Mouse (Mus musculus) cerebral cortex, adult 2 months (tissue): ENCODE results near the gene Mrps36.

ENCODE experiments used
- WGBS: fragments of 180-500 bp; shearing (Covaris S2); methylation state at CpG from one replicate; pipeline ENCODE4 v1.1.7; 2018; 5-methylcytosine and 5-hydroxymethylcytosine counted together

Mrps36 gene

DNA sequence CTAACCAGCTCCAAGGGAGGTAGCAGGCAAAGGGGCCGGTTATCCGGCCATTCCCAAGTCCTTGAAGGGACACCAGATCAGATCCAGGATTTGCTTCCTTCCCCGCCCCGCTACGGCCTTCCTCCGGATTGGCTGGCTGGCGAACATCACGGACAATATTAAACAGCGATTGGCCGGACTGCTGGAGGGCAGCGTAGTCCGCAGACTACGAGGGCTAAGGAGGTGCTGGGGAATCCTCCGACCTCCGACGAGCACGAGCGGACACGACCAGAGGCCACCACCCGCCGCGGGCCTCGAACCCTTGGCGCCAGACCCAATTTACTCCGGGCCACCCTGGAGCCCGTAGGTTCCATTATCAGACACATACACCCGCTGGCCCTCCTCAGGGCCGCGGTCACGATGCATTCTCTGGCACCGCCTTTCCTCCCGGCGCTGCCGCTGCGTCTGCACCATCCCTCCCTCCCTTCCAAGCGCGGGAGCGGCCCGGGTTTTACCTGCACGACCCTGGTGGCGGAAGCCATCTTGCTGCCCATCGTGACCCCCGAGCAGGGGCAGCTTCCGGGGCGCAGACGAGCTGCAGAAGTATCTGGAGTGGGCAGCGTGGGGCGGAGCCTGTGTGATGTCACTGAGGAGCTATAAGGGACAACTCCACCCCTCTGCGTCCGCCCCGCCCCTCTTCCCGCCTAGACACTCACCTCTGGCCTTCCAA is at the start of gene Mrps36:
Gene Mrps36, minus strand, starts transcription at position 624 of the 709 bp plus-strand sequence.
- 0% methylated on average over 52 of the region's 52 CpGs for WGBS

DNA sequence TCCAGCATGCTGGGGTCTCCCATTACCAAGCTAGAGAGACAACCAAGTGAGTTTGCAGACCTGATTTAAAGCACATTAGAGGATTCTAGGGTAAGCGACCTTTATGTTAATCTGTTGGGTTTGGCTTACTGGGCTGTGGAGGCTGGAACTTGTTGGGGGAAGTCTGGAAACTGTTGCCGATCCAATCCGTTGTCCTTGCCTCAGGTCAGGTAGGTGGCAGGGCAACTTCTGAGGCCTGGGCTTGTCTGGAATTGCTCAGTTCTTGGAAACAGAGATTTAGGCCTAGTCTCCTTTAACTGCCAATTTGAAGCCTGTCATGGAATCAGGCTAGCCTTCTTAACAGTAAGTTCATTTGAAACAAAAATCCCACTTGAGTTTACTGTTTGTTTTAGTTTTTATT is 44.6 kb upstream of the Mrps36 start:
- 95% methylated on average over 3 of the region's 3 CpGs for WGBS

DNA sequence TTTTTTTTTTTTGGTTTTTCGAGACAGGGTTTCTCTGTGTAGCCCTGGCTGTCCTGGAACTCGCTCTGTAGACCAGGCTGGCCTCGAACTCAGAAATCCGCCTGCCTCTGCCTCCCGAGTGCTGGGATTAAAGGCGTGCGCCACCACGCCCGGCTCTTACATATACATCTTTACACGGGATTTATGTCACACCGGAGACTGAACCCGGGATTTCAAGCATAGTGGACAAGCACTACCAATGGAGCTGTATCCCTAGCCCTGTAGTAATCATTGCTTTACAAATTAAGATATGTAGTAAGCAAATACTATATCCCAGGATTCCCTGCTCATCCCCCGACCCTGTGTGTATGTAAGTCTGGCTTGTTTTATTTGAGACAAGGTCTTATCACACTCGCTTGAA is 43.6 kb upstream of the Mrps36 start:
- 98% methylated on average over 12 of the region's 14 CpGs for WGBS

DNA sequence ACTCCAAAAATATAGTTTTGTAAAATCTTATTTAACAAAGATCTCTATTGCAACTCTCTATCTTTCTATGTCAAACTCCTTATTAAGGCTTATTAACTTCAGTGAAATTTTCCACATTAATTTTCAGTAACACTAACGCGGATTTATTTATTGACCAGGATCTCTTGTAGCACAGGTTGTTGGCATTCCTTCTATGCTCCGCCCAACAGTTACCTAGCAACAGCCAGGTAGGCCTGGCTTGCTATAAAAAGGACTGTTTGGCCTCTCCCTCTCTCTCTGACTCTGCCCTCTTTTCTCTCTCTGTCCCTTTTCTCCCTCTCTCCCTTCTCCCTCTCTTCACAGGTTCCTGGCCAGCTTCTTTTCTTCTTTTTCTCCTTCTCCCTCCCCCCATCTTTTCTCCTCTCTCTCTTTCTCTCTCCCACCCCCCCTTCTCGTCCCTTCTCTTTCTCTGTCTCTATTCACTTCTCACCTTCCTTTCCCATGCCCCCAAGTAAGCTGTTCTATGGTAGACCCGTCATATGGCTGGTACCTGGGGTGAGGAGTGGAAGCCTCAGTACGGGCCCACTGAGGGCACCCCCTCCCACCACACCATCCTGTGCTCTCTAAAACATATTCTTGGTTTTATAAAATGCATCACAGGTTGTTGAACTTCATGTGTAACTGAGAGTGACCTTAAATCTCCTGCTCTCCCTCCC is 43.0 kb upstream of the Mrps36 start:
- WGBS: 92% methylated on average over 6 of the region's 6 CpGs

DNA sequence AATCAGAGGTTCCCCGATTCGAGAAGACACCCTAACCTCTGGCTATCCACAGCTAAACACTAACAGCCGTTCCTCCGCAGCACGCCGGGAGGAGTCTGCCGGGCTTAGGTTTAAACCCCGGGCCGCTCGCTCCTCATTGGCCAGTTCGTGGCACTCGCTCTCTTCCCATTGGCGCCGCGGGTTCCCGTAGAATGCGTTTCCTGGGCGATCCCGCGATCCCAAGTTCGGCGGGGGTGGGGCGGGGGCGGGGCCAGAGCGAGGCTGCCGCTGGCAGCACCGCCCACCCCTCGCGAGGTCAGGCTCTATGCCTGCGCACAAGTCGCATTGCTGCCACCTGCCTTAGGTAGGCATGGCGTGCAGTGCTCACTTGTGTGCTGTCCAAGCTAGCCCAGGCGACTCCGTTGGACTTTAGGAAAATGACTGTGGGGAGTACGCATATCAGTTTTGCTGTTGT is 42.0 kb upstream of the Mrps36 start, which contains the start of gene Ccnb1:
Gene Ccnb1, minus strand, starts transcription at position 157 of the 454 bp plus-strand sequence.
- under 1% methylated on average over 35 of the region's 35 CpGs for WGBS

DNA sequence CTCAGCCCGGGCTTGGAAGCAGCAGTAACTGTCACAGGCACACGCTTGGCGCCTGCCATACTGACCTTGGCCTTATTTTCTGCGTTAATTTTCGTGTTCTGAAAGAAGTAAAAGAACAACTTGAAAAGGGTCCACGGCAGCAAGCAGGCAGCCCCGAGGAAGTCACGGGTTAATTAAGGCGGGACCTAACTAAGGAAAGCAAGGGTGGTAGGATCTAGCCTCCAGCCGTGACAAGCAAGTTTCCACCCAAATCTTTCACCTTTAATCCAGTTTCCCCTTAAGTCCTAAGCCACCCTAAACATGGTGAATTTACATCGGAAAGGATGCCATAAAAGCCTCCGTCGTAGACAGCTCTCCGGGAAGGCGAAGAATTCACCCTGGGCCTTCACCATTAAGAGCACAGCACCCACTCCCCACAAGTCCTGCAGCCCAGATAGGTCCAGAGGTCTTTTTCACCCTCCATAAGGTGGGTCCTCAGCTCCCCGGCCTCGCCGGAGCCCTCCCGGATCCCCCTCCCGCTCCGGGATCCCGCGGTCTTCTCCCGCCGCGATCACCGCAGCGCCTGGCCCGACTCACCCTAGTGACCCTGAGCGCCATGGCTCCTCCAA is 41.5 kb upstream of the Mrps36 start:
- 2% methylated on average over 30 of the region's 30 CpGs for WGBS

DNA sequence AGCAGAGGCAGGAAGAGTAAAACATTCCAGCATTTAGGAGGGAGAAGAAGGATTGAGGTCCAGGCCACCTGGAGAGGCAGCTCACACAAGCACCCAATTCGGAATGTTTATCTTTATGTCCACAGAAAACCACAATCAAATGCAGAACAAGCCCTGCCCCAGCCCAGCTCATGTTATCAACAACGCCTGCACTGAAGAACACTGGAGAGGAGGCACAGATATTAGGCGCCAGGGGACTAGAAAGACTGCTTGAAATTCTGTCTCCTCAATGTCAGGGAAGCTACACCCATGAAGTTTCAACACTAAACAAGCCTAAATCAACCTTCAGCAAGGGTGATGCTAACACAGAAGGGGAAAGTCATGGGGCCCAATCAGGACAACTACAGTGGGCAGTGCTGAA is 33.0 kb upstream of the Mrps36 start:
- 85% methylated on average over 3 of the region's 3 CpGs for WGBS

DNA sequence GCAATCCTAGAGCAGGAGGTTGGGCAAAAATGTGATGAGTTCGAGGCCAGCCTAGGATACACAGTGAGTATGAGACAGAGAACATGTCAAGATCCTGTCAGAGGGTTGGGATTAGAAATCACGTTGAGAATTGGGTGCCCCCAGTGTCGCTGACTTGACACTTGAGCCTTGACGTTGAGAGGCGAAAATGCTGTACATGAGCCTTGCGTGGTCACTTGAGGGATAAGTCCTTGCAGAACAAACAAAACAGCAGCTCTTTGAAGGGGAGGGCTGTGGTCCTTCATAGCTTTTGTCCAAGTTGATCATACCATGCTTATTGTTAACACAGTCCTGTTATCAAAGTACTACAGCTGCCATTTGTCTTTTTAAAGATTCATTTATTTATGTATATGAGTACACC is 32.3 kb upstream of the Mrps36 start:
- 65% methylated on average over 6 of the region's 6 CpGs for WGBS

DNA sequence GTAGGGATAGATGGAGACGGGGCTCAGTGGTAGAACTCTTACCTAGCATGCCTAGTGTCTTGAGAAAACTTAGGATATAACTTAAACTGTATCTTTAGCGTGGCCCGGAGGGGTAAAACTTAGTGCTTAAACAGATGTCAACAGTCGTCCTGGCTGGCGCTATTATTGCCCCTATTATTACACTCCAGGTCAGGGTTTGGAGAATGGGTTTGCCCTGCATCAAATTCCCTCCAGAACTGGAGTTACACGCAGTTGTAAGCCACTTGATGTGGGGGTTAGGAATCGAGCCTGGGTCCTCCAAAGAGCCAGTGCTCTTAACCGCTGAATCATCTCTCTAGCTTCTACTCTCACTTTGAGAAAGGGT is 31.6 kb upstream of the Mrps36 start:
- 4% methylated on average over 8 of the region's 8 CpGs for WGBS

DNA sequence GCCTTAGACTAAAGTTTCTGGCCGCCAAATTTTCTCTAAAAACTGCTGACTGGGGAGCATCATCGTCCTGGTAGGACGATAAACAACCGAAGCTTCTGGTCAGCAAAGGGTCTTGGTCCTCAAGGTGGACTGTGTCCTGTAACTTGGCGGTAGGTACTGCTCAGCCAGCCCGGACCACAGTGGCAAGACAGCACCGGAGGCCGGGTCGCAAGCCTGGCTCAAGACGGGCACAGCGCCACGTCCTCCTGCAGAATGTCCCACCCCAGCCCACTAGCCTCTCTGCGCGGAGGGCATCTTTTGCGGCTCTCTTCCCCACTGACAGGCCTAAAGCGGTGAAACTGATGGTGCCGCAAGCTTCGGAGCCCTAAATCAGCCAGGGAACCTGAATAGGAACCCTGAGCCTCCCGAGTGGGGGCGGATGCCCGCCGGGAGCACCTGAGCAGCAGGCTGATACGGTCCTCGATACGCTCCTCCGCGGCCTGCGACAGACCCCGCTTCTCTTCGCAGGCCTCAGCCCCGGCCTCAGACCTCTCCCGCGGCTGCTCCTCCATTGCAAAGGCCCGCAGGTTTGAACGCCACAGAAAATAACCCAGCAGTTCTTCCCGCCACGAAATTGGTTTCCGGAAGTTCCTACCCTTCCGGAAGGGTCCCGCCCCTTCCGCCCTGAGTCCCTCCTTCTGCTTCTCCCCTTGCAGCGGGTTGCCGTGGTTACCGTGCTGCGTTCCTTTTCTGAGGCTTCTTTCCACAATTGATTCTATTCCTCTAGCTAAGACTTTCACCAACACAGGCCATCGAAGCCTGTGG is 31.0 kb upstream of the Mrps36 start, which contains the start of gene Cenph:
Gene Cenph, minus strand, starts transcription at position 648 of the 804 bp plus-strand sequence.
- WGBS: under 1% methylated on average over 46 of the region's 46 CpGs

DNA sequence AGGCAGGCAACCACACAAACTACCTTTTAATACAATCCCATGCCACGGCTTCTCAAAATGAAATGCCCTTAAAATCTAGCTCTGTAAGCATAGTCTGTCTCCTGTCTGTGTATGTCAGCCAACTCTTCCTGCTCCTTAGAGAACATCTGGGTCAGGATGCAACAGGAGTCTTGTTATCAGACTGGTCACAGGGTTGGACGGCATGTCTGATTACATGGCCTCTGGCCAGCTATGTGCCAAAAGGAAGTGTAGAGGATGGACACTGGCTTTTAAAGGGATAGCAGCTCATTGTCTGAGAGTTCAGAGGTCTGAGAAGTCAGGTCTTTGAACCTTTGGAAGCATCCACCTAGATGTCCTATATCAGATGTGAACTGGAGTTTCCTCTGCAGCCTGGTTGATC is 10.9 kb upstream of the Mrps36 start:
- WGBS: 78% methylated on average over 2 of the region's 2 CpGs

DNA sequence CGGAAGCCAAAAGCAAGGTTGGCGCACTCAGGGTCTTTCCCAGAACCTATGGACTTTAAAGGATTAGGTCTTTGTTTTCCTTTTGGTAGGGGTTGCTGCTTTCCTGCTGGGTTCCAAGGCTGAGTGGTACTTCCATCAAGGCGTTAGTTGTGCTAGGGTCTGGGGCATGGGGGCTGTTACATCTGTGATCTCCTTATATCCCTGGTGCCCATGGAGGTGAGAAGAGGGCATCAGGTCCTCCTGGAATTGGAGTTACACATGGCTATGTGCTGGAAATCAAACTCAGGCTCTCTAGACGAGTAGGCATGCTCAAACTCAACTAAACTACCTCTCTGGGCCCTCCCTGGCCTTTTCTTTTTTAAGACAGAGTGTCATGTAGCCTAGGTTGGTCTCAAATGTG is 9.7 kb upstream of the Mrps36 start:
- 80% methylated on average over 4 of the region's 4 CpGs for WGBS

DNA sequence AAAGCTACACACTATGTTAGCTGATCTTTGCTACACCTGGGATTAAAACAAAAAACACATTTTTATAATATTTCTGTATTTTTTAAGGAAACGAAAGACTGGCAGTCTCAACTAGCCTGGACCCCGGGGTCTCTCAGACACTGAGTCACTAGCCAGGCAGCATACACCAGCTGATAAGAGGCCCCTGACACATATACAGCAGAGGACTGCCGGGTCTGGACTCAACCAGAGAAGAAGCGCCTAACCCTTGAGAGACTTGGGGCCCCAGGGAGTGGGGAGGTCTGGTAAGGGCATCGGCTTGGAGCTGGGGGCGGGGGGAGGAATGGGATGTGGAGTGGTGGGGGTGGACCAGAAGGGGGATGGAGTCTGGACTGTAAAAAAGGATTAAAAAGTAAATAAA is 8.6 kb upstream of the Mrps36 start:
- WGBS: 93% methylated on average over 6 of the region's 6 CpGs

DNA sequence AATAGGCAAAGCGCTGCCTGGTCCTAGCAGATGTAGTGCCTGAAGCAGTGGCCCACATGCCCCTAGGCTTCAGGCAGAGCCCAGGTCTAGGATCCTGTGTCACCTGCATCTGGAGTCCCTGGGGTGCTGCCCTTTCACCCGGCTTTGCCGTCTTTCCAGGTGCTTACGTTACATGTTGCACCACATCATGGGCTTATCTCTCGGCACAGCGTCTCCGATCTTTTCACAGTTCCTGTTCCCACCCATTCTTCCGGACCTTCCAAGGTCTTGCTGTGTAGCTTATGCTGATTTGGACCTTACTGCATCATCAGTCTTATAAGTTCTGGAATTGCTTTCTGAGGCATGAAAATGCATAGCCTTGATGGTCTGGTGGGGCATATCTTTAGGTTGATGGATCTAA is 8.1 kb upstream of the Mrps36 start:
- WGBS: 83% methylated on average over 8 of the region's 8 CpGs

DNA sequence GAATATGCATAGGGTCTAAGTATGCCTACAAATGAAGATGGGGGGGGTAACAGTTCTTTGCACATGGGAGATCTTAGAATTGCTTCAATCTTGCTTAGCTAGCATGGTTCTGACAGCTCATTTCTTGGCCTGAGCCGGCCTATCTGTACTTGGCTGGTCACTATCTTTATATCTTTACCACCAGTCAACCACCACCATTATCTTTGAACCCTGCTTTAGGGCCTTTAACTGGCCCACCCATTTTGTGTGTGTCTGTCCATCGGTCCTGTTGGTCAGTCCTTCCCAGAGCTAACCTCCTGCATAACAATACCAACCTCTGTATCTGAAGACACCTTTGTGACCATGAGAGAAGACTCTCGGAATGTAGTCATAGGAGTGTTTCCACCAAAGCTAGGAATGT is 6.9 kb upstream of the Mrps36 start:
- WGBS: 89% methylated on average over 3 of the region's 3 CpGs

DNA sequence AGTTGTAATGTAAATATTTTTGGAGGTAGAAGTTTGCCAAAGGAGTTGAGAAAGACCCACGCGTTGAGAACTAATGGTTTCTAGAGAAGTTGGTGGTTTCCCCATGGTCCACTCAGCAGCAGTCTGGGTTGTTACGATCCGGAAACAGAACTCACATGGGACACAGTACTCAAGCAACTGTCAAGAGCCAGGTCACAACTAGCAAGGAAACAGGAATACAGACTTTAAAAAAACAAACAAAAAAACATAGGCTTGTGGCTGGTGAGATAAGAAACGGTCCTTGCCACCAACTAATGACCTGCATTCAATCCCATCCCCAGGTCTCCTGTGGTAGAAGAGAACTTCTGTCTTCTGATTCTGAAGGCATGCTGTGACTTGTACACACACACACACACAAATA is 6.3 kb upstream of the Mrps36 start:
- 78% methylated on average over 5 of the region's 5 CpGs for WGBS

DNA sequence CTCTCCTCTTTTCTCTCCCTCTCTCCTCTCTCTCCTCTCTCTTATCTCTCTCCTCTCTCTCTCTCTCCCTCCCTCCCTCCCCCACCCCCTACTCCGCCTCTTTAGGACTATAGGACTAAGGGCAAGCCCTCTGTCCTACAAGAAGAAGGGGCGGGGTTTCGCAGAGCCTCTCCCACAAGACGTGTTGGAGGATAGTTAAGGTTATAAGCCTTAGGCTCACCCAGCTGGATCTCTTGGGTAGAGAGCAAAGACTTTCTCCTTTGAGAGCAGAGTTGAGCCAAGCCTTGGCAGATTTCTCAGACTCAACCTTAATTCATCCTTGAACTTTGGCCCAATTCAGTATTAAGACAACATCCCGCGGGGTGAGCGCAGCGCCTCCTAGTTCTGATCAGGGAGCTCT is 4.2 kb upstream of the Mrps36 start:
- WGBS: 61% methylated on average over 8 of the region's 8 CpGs

DNA sequence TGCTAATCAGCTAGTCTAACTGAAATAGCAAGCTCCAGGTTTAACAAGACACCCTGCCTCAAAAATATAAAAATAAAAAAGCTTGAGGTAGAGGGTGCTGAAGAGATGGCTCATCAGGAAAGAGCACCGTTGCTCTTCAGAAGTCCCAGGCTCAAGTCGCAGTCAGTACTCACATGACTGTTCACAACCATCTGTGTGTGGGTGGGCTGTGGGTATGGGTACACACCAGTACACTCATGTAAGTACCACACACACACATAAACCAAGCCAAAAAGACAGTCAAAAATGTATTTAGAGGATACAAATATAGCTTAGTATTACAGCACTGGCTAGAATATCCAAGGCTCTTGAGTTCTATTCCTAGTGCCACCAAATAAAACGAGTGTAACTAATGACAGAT is 1.6 kb upstream of the Mrps36 start:
- WGBS: 46% methylated on average over 3 of the region's 3 CpGs

DNA sequence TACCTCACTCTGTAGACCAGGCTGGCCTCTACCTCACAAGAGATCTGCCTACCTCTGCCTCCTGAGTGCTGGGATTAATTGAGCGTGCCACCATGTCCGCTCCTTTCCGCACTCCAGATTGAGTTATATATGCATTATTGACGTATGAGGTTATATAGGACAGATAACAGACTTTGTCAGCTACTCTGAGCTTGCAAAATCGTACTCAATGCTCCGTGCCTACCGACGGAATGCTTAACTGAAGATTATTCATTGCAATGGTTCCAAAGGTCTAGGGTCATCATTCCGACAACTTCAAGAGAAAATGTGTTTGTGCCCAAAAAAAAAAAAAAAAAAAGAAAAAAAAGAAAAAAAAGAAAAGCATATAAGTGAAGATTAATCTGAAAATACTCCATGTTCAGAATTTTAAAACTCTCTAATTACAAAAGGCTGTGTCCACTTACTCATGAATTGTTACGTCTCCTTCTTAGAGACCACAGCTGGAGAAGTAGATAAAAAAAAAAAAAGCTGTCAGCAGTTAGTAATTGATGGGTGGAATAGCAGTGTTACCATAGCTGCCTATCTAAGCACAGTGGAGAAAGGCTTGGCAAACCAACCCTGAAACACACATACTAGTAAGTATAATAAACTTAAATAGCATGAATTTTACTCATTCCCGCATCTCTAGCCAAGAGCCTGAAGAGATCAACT is 968 bp downstream of the Mrps36 start:
- 71% methylated on average over 11 of the region's 11 CpGs for WGBS

DNA sequence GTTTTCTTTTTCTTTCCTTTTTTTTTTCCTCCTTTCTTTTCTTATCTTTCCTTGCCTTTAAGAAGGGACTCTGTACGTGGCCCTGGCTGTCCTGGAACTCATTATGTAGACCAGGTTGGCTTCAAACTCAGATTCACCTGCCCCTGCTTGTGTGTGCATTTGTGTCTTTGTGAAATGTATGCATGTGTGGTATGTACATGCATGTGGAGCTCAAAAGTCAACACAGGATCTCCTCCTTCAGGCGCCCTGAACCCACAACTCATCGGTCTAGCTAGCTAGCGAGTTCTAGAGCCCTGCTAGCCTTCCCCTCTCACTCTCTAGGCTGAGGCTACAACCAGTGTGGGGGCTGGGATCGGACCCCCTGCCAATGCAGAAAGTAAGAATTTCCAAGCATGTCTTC is 1.6 kb downstream of the Mrps36 start:
- WGBS: 90% methylated on average over 5 of the region's 5 CpGs

DNA sequence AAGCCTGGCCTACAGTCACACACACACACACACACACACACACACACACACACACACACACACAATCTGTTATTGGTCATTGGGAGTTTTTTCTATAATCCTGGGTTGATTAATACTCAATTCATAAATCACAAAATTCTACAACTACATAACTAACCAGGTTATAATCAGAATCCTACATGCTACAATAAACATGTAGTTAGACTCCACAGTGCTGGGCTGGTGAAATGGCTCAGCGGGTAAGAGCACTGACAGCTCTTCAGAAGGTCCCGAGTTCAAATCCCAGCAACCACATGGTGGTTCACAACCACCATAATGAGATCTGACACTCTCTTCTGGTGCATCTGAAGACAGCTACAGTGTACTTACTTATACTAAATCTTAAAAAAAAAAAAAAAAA is 11.7 kb downstream of the Mrps36 start:
- 96% methylated on average over 2 of the region's 2 CpGs for WGBS
